Mouse (Mus musculus): ENCODE results near the gene Nomo1. TPM values are rescaled to one million over a fixed set of nuclear protein-coding genes. Genes with fewer than 3 reads are reported as not detected.

Gene Nomo1
- polyA plus RNA-seq (2016; fragmentation: Nextera tagmentation; extraction: Ambion mirVana) = 27.0 and 29.6 TPM in 2 replicates

DNA sequence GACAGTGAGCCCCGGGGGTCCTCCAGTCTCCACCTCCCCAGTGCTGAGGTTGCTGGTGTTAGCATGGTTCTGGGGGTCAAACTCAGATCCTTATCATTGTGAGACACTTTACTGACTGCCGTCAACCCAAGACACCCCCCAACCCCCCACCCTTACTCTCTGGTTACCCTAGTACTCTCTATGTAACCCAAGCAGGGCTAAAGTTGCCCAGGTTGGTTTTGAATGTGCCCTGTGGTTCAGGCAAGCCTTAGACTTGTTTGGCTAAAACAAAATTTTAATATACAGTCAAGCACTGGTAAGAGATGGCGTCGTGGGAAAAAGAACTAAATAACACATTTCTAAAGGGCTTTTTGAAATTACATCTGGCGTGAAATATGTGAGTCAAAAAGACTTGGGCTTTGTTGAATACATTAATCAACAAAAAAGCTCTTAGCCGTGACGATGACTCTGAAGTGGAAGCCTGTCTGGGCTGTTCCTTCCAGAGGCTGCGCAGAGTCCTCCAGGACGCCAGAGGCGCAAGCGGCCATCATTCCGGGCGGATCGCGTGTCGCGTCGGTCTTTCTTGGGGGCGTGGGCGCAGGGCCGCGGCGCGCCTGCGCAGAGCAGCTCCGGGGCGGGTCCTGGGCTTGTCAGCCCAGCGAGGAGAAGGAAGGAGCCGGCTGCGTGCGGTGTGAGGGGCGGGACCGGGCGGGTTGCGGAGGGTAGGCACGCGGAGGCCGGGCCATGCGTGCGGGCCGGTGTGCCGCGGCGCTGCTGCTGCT is at the start of gene Nomo1:
Gene Nomo1 (plus strand): TSS at position 590 of the 761 bp plus-strand sequence.
- Histone ChIP-seq H3K9me3 (replicated peaks) (no peaks in the 10 kb centered on the region), H3K4me3 (peak within 1 kb of the TSS; percentile 92), H3K27me3 (ENCODE audit: low read depth, poor library complexity, severe bottlenecking) (peaks cover 10% of the 10 kb centered on the region; the same call in 1 of the 2 replicates), H3K4me1 (peaks cover 28% of the 10 kb centered on the region), H3K27ac (peak within 1 kb of the TSS; percentile 86), H3K36me3 (peaks cover 10% of the 10 kb centered on the region)
- DNase-seq (ENCODE audit: low spot score) = peak; percentile 99
- WGBS = 5% methylated on average over 44 of the region's 44 CpGs

DNA sequence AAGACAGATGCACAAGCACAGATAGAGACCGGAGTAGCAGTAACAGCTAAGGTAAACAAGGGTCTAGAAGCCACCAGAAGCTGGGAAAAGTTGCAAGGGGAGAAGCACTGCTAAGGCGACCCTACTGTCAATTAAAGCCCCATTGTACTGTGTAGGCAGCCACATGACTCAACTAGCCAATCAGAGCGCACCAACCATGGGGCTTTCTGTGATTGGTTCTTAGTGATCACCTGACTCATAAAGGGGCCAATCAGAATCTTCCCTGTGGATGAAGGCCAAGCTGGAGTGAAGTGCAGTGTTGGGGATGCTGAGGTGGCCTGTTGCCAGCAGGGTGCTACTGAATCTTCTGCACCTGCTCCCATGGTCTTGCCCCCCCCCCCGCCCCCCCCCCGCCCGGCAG is 46.6 kb upstream of the Nomo1 start:
- 80% methylated on average over 6 of the region's 6 CpGs for WGBS

DNA sequence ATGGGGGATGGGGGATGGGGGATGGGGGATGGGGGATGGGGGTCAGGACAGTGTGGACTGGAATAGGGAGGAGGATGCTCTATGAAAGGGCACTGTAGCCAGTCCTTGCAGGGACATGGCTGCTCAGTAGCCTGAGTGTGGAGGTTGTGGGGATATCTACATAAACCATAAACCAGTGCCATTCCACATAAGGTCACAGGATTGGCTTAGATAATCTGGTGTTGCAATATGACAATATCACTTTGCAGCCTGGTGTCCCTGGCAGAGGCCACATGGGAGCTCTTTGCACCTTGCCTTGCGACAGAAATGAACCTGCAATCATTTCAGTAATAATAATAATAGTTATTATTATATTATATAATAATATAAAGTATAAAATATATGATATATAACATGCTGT is 45.2 kb upstream of the Nomo1 start:
- DNase-seq (ENCODE audit: low spot score) = no peak
- Histone ChIP-seq H3K27me3 (ENCODE audit: low read depth, poor library complexity, severe bottlenecking) (no peaks in the 10 kb centered on the region), H3K27ac (no peak overlapping the region), H3K36me3 (no peaks in the 10 kb centered on the region), H3K9me3 (replicated peaks) (no peaks in the 10 kb centered on the region), H3K4me1 (0 out of 2 replicates have a peak, but pooled peaks cover 3% of the 10 kb centered on the region), H3K4me3 (no peak overlapping the region)
- 93% methylated on average over 1 of the region's 1 CpGs for WGBS

More for the DNA sequence above, 46.6 kb upstream of the Nomo1 start:
- Histone ChIP-seq H3K4me3 (no peak overlapping the region), H3K36me3 (no peaks in the 10 kb centered on the region), H3K27me3 (ENCODE audit: low read depth, poor library complexity, severe bottlenecking) (no peaks in the 10 kb centered on the region), H3K4me1 (0 out of 2 replicates have a peak, but pooled peaks cover 3% of the 10 kb centered on the region), H3K27ac (no peak overlapping the region), H3K9me3 (replicated peaks) (no peaks in the 10 kb centered on the region)
- DNase-seq (ENCODE audit: low spot score) = no peak

DNA sequence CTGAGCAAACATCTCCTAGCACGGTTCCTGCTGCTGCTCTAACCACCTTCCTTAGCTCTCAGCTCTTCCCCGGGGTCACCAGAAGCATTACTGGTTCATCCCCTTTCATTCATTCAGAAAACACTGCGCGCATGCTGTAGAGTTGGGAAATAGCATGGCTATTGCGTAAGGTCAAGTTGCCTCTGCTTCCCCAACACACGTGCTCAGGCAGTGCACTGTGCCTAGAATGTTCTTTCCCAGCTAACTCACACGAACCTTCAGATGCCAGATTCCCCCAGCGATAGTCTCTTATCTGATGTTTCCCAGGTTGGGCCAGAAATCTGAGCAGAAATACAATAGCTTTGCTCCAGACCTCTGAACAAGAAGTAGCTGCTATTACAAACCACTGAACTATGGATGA is 41.0 kb upstream of the Nomo1 start:
- no peak overlapping the region for H3K4me3 ChIP-seq
- WGBS = 92% methylated on average over 8 of the region's 8 CpGs
- H3K27ac ChIP-seq = no peak overlapping the region
- H3K36me3 ChIP-seq = no peaks in the 10 kb centered on the region
- H3K4me1 ChIP-seq = no peaks in the 10 kb centered on the region
- H3K27me3 ChIP-seq (ENCODE audit: low read depth, poor library complexity, severe bottlenecking) = no peaks in the 10 kb centered on the region
- H3K9me3 ChIP-seq (replicated peaks) = no peaks in the 10 kb centered on the region
- no peak for DNase-seq (ENCODE audit: low spot score)

DNA sequence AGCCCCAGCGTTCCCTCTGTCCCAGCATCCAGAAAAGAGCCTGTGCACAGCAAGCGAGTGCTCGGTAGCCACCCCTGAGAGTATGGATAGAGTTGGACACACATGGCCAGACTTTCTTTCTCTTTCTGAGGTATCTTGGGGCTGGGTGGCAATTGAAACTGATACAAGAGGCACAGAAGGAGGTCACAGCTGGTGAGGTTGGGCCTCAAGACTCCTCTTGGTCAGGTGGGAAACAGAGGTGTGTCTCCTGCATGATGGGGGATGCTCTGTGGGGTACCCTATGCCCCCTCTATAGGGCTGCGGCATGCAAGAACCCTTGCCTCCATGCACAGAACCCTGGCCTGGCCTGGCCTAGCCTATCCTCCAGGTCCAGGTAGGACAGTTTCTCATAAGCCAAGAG is 32.9 kb upstream of the Nomo1 start:
- 87% methylated on average over 4 of the region's 4 CpGs for WGBS
- H3K4me1 ChIP-seq = peaks cover 1% of the 10 kb centered on the region; the same call in 1 of the 2 replicates
- no peaks in the 10 kb centered on the region for H3K27me3 ChIP-seq (ENCODE audit: low read depth, poor library complexity, severe bottlenecking)
- H3K4me3 ChIP-seq = no peak overlapping the region
- no peaks in the 10 kb centered on the region for H3K9me3 ChIP-seq (replicated peaks)
- no peaks in the 10 kb centered on the region for H3K36me3 ChIP-seq
- no peak overlapping the region for H3K27ac ChIP-seq
- DNase-seq (ENCODE audit: low spot score) = no peak

DNA sequence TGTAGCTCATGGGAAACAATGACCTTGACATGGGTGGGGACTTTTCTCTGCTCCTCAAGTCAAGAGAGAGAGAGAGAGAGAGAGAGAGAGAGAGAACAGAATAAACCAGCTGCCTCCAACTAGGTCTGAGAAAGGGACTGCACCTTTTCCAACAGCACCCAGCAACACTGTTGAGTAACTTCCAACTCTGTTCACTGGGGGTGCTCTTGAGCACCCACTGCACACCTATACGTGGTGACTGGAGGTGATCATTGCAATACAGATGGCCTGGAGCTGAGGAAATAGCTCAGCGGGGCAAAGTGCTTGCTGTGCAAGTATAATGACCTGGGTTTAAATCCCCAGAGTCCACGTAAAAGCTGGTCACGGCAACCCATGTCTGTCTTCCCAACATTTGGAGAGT is 30.8 kb upstream of the Nomo1 start:
- WGBS = 65% methylated on average over 4 of the region's 4 CpGs
- H3K9me3 ChIP-seq (replicated peaks) = no peaks in the 10 kb centered on the region

DNA sequence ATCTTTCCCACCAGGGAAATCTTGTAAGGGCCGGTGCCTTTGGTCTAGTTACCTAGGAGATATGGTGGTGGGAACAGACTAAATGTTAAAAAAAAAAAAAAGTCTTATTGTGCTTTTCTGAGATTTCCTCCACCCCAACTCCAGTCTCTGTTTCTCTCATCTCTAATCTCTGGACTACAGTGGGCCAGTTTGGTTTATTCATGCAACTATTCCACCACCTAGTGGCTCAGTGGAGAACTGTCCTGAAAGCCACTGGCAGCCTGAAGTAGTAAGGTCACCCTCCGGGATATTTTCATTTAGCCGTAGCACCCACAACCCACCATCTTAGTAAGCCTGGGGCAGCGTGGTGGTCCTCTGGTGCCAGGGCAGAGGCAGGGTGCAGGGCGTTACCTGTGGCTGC is 23.9 kb upstream of the Nomo1 start:
- Histone ChIP-seq H3K4me1 (peaks cover 28% of the 10 kb centered on the region), H3K36me3 (no peaks in the 10 kb centered on the region), H3K9me3 (replicated peaks) (no peaks in the 10 kb centered on the region), H3K27me3 (ENCODE audit: low read depth, poor library complexity, severe bottlenecking) (no peaks in the 10 kb centered on the region), H3K27ac (no peak overlapping the region), H3K4me3 (no peak overlapping the region)
- peak; percentile 68 for DNase-seq (ENCODE audit: low spot score)
- WGBS = 33% methylated on average over 5 of the region's 5 CpGs

More for the DNA sequence above, 30.8 kb upstream of the Nomo1 start:
- Histone ChIP-seq H3K36me3 (no peaks in the 10 kb centered on the region), H3K27ac (no peak overlapping the region), H3K4me3 (no peak overlapping the region), H3K4me1 (peaks cover 9% of the 10 kb centered on the region), H3K27me3 (ENCODE audit: low read depth, poor library complexity, severe bottlenecking) (no peaks in the 10 kb centered on the region)
- DNase-seq (ENCODE audit: low spot score) = no peak

DNA sequence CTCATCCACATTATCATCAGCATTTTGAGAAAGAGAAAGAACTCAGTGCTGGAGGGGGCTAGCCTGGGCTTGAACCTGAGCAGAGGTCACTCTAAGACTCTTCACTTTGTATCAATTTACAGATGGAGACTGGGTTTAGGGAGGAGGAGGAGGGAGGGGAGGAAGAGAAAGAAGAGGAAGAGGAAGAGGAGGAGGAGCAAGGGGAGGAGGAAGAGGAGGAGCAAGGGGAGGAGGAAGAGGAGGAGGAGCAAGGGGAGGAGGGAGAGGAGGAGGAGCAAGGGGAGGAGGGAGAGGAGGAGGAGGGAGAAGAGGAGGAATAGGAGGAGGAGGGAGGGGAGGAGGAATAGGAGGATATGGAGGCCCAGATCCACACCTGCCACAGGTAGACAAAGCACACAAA is 21.4 kb upstream of the Nomo1 start:
- Histone ChIP-seq H3K9me3 (replicated peaks) (no peaks in the 10 kb centered on the region), H3K36me3 (no peaks in the 10 kb centered on the region), H3K4me1 (peaks cover 20% of the 10 kb centered on the region), H3K27me3 (ENCODE audit: low read depth, poor library complexity, severe bottlenecking) (no peaks in the 10 kb centered on the region), H3K4me3 (no peak overlapping the region), H3K27ac (no peak overlapping the region)
- DNase-seq (ENCODE audit: low spot score) = no peak

DNA sequence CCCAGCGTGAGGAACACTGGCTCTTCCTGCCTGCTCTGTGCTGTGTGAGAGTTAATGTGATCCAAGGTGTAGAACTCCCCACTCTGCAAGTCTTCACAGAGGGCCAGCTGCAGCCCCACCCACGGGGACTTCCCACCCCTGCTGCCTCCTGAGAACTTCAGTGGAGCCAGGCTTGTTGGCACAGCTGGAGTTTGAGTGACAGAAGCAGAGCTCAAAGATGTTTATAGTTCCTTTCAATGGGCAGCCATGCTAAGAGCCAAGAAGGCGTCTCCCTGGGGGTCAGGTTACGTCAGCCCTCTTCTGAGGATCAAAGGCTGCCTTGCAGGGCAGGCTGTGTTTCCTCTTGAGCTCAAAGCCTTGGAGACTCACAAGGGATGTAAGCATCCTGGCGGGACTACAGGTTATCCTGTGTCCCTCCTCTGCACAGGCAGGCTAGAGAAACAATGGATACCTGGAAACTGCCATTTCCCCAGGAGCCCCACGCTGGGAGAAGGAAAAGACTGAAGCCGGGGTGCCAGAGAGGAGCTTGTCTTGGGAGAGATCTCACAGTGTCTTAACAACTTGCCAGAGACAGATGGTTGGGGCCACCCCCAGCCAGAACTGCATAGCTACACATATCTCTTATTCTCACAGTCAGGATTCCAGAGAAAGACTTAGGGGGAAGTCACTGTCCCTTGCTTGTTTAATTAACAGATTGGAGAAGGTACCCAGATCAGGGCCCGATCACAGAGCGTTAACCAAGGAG is 20.1 kb upstream of the Nomo1 start:
- Histone ChIP-seq H3K36me3 (no peaks in the 10 kb centered on the region), H3K27ac (peak overlapping the region; percentile 75), H3K4me1 (peaks cover 20% of the 10 kb centered on the region), H3K4me3 (no peak overlapping the region), H3K27me3 (ENCODE audit: low read depth, poor library complexity, severe bottlenecking) (no peaks in the 10 kb centered on the region), H3K9me3 (replicated peaks) (no peaks in the 10 kb centered on the region)
- DNase-seq (ENCODE audit: low spot score) = peak; percentile 47
- 16% methylated on average over 9 of the region's 9 CpGs for WGBS

DNA sequence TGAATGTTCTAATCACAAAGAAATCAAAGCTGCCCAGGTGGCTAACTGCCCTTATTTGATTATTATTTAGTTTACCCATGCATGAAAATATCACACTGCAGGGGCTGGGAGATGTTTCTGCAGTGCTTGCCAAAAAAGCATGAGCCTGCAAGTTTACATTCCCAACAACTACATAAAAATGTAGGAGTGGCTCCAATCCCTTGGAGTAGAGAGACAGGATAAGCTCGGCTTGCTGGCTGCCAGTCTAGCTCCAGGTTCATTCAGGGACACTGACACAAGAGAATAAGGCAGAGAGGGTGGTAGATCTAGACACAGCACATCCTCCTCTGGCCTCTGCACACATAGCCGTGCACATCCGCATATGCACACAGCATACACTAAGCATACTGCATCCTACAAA is 13.9 kb upstream of the Nomo1 start:
- 85% methylated on average over 3 of the region's 3 CpGs for WGBS
- no peak for DNase-seq (ENCODE audit: low spot score)
- no peak overlapping the region for H3K27ac ChIP-seq

DNA sequence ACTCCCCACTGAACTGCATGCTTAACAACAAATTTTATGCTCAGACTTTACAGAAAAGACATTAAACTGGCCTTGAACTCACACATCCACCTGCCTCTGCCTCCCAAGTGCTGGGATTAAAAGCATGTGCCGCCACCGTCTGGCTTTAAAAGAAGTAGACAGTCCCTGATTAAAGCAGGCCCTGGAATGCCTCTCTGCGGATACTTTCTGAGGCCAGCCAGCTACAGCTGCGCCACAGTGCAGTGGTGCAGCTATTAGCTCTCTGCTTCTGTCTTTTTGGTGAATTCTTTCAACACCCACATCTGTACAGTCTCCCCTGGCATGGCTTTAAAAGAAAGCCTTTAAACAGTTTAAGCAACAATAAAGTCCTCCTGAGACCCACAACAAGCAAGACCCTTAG is 11.5 kb upstream of the Nomo1 start:
- peaks cover 10% of the 10 kb centered on the region; the same call in 1 of the 2 replicates for H3K4me1 ChIP-seq
- no peaks in the 10 kb centered on the region for H3K9me3 ChIP-seq (replicated peaks)
- no peak overlapping the region for H3K27ac ChIP-seq
- H3K27me3 ChIP-seq (ENCODE audit: low read depth, poor library complexity, severe bottlenecking) = no peaks in the 10 kb centered on the region
- H3K4me3 ChIP-seq = no peak overlapping the region
- H3K36me3 ChIP-seq = no peaks in the 10 kb centered on the region
- WGBS = 33% methylated on average over 4 of the region's 4 CpGs
- peak; percentile 55 for DNase-seq (ENCODE audit: low spot score)

More for the DNA sequence above, 13.9 kb upstream of the Nomo1 start:
- no peaks in the 10 kb centered on the region for H3K27me3 ChIP-seq (ENCODE audit: low read depth, poor library complexity, severe bottlenecking)
- H3K4me3 ChIP-seq = no peak overlapping the region
- peaks cover 10% of the 10 kb centered on the region; the same call in 1 of the 2 replicates for H3K4me1 ChIP-seq
- no peaks in the 10 kb centered on the region for H3K36me3 ChIP-seq
- H3K9me3 ChIP-seq (replicated peaks) = no peaks in the 10 kb centered on the region

DNA sequence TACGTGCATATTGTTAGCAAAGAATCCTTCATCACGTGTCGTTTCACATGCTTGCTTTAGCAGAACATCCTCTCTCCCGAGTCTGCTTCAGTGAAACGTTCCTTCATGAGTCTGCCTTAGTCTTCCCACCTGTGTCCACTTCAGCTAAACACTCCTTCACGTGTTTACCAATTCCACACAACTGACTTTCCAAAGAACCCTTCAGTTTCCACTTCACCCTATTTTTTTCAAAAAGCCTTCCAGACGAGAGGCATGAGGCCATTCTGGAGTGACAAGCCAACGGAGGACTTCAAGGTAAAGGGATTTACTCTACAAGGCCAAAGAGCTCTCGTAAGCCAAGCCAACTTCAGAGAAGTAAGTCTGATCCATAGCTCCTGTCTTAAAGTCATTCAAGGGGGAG is 8.1 kb upstream of the Nomo1 start:
- 84% methylated on average over 9 of the region's 9 CpGs for WGBS
- no peaks in the 10 kb centered on the region for H3K27me3 ChIP-seq (ENCODE audit: low read depth, poor library complexity, severe bottlenecking)
- no peak overlapping the region for H3K4me3 ChIP-seq
- no peak for DNase-seq (ENCODE audit: low spot score)
- no peaks in the 10 kb centered on the region for H3K9me3 ChIP-seq (replicated peaks)
- H3K36me3 ChIP-seq = no peaks in the 10 kb centered on the region
- peaks cover 19% of the 10 kb centered on the region for H3K4me1 ChIP-seq
- H3K27ac ChIP-seq = no peak overlapping the region

DNA sequence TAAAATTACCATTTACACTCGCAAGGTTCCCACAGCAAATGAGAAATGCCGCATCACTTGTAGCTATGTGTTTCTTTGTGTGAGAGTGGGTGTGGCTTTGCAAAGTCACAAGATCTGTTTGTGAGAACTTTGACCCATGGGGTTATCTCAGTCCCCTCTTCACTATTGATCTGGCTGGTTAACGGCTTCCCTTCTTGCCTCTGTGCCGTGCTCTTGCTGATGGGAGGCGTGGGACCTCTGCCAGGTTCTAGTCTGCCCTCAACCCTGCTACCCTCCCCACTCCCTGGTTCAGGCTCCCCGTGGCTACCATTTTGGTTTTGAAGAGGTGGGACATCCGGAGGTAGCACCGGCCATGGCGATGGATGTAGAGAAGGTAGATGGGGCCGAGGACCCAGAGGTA is 4.8 kb upstream of the Nomo1 start:
- Histone ChIP-seq H3K4me1 (peaks cover 16% of the 10 kb centered on the region), H3K36me3 (no peaks in the 10 kb centered on the region), H3K27me3 (ENCODE audit: low read depth, poor library complexity, severe bottlenecking) (peaks cover 10% of the 10 kb centered on the region; the same call in 1 of the 2 replicates), H3K4me3 (no peak overlapping the region), H3K27ac (no peak overlapping the region), H3K9me3 (replicated peaks) (no peaks in the 10 kb centered on the region)
- no peak for DNase-seq (ENCODE audit: low spot score)
- WGBS = 86% methylated on average over 10 of the region's 10 CpGs

All from limb, embryonic 10.5 days (tissue).